Comparison of ENCODE assay signal across 12 mouse cellular contexts in the genomic region with DNA sequence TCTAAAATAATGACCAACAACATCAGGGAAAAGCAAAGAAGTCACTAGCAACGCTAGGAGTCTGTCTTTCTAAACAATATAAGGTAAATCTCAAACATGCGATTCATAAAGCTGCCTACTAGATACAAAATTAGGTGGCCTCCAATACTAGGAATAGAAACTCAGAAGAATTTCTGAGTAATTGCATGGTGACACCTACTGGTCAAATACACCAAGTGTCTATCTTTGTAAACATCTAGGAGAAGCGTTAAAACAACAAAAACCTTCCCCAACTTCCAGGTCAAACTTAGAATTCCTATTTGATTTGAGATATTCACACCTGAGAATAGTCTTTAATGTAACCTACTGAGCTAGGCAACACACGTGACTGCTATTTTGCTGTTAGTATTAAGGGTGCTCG. TPM values are rescaled to one million over a fixed set of nuclear protein-coding genes. Genes with fewer than 3 reads are reported as not detected.
DNase-seq lines count a peak whose midpoint lies in the region; ATAC-seq and TF ChIP-seq lines count a peak whose summit lies in the region.
"Had no signal": no experiment of that assay in that cellular context is flagged by ENCODE, and none has a peak within 500 bp of the region (broad histone marks: within the 10 kb centered on the region; RNA-seq: fewer than 3 reads in every experiment).

No protein-coding gene starts in this region.

- H3K4me1 ChIP-seq in liver, adult 2 months (ENCODE audit: control insufficient read depth, insufficient read depth, low read length), result no peaks in the 10 kb centered on the region; the same call in 1 of the 2 replicates
- H3K4me1 ChIP-seq in liver, embryonic 11.5 days (replicated peaks; ENCODE audit: control insufficient read depth, insufficient read depth, low read length), result no peaks in the 10 kb centered on the region
- H3K4me1 ChIP-seq: megakaryocyte, embryonic 14.5 days had no signal

- H3K27ac ChIP-seq in liver, adult 2 months (replicated peaks; ENCODE audit: insufficient read depth, low read depth, low read length), result no peak overlapping the region
- H3K27ac ChIP-seq in liver, embryonic 11.5 days (ENCODE audit: low read depth, low read length), result no peak overlapping the region

- H3K9me3 ChIP-seq in liver, embryonic 11.5 days (ENCODE audit: control insufficient read depth, low read length), result no peaks in the 10 kb centered on the region
- H3K9me3 ChIP-seq: megakaryocyte, embryonic 14.5 days had no signal

- 39% methylated on average over 5 of the region's 5 CpGs for WGBS in liver, adult 2 months
- WGBS in liver, embryonic 11.5 days, result 41% methylated on average over 5 of the region's 5 CpGs

- no peaks in the 10 kb centered on the region for H3K36me3 ChIP-seq in liver, adult 2 months (ENCODE audit: control insufficient read depth, insufficient read depth, low read length)
- no peaks in the 10 kb centered on the region for H3K36me3 ChIP-seq in liver, embryonic 11.5 days (ENCODE audit: control insufficient read depth, insufficient read depth, low read length)

- H3K9ac ChIP-seq in liver, adult 2 months (ENCODE audit: low read depth, low read length), result no peak overlapping the region
- no peak overlapping the region for H3K9ac ChIP-seq in liver, embryonic 11.5 days (ENCODE audit: low read depth, low read length)

- no peaks in the 10 kb centered on the region for H3K27me3 ChIP-seq in liver, adult 2 months (ENCODE audit: control insufficient read depth, insufficient read depth, low read length)
- H3K27me3 ChIP-seq in liver, embryonic 11.5 days (replicated peaks; ENCODE audit: control insufficient read depth, insufficient read depth, low read length), result no peaks in the 10 kb centered on the region

- peak; percentile 26 for DNase-seq in gastrocnemius, adult 18-20 months (ENCODE audit: low spot score)
- DNase-seq in gastrocnemius, postnatal 36 days, result no peak
- peak; percentile 22 for DNase-seq in liver, adult 2 months (ENCODE audit: extremely low read depth, low read depth, low spot score)
- DNase-seq in liver, embryonic 11.5 days (ENCODE audit: low spot score), result no peak
- DNase-seq in MN1 (ENCODE audit: low spot score), result peak; percentile 40
- DNase-seq in induced T-regulatory cell, adult 2 months (ENCODE audit: low read depth), result peak; percentile 18
- no peak for DNase-seq in thymus, postnatal 14 days
- no peak for DNase-seq in ovary, postnatal 36 days (ENCODE audit: low spot score)
- DNase-seq: cerebellum, adult 9-11 months; heart, adult 11 months; kidney, postnatal 10 days had no signal

- no peak for ATAC-seq in liver, embryonic 11.5 days (replicated peaks; ENCODE audit: low FRiP score)

- no peak for TF ChIP-seq POLR2A in liver, adult 2 months (IDR thresholded peaks at IDR 0.05; ENCODE audit: extremely low read depth, insufficient read depth, low read length)

- no peak overlapping the region for H3K4me2 ChIP-seq in liver, embryonic 11.5 days

- no peaks in the 10 kb centered on the region for H3K79me2 ChIP-seq in liver, adult 2 months (ENCODE audit: control insufficient read depth, insufficient read depth, low read length)

- H3K4me3 ChIP-seq in liver, adult 2 months (ENCODE audit: insufficient read depth, low read depth, low read length), result no peak overlapping the region
- H3K4me3 ChIP-seq in liver, embryonic 11.5 days (ENCODE audit: low read depth, low read length), result no peak overlapping the region
- H3K4me3 ChIP-seq: megakaryocyte, embryonic 14.5 days had no signal

- 0 out of 2 replicates have a peak, but pooled peaks have one; percentile 20 for TF ChIP-seq CTCF in liver, adult 2 months (IDR thresholded peaks at IDR 0.05; ENCODE audit: low read depth, low read length)

- intact Hi-C loops in gastrocnemius, postnatal 36 days (cut with DNase I), result loop anchor here (2.0 to 10.0 kb wide), 2 partner anchors 197 to 505 kb away; no protein-coding TSS in a partner anchor

RNA-seq across cellular contexts. Expression of gene Mmadhc, which starts 24.4 kb away (rescaled TPM):
- total RNA-seq in gastrocnemius, adult 18-20 months (2021), result 100 to 1,000 TPM in 1 of 2 experiments, 10 to 100 TPM in 1; 98.6 to 114 TPM
- 100 to 1,000 TPM; 104 TPM for total RNA-seq in gastrocnemius, postnatal 36 days (2021)
- 72.1 and 74.2 TPM in 2 replicates for total RNA-seq in liver, adult 2 months (2014; rRNA removed)
- 37.9 and 47.9 TPM in 2 replicates for polyA plus RNA-seq in liver, adult 2 months (2012; rRNA removed)
- polyA plus RNA-seq in liver, embryonic 11.5 days (2014; fragmentation: Nextera tagmentation; extraction: Ambion mirVana), result 136 and 139 TPM in 2 replicates

Comparison
In these comparisons a context has a peak if more than half of its experiments do, and no peak if none do; other contexts are left out.
1. DNase-seq: peak in gastrocnemius, adult 18-20 months (single experiment), liver, adult 2 months (single experiment), MN1 (single experiment) and induced T-regulatory cell, adult 2 months (single experiment); none in gastrocnemius, postnatal 36 days (0 of 2), liver, embryonic 11.5 days (single experiment), thymus, postnatal 14 days (single experiment) and ovary, postnatal 36 days (single experiment).